Mouse (Mus musculus) macrophage (primary cell): ENCODE data around the gene Mroh7. TPM values are rescaled to one million over a fixed set of nuclear protein-coding genes. Genes with fewer than 3 reads are reported as not detected.

Source experiments
- H3K27ac ChIP-seq: fragments of 350-480 bp; formaldehyde crosslinking; 2 replicates; pipeline ENCODE4 v1.9.0; 2021
- H3K36me3 ChIP-seq: fragments of 350-480 bp; formaldehyde crosslinking; 2 replicates; pipeline ENCODE4 v1.9.0; 2021; ENCODE audit errors: inconsistent target
- H3K4me3 ChIP-seq: fragments of 350-480 bp; formaldehyde crosslinking; 2 replicates; pipeline ENCODE4 v1.9.0; 2021; ENCODE audit errors: inconsistent target
- H3K79me2 ChIP-seq: fragments of 350-480 bp; formaldehyde crosslinking; 2 replicates; pipeline ENCODE4 v1.9.0; 2021; ENCODE audit errors: inconsistent target
- WGBS: methylation state at CpG from one replicate; pipeline ENCODE4 v1.1.7; 2026; ENCODE audit warnings: inconsistent platforms; ENCODE audit not compliant: missing documents; 5-methylcytosine and 5-hydroxymethylcytosine counted together
- polyA plus RNA-seq: library from polyadenylated mRNA; stranded (reverse); fragments of 250-400 nt; gene quantifications from 3 replicates; pipeline ENCODE4 v1.2.4, GENCODE M21; 2018; ENCODE audit warnings: inconsistent platforms

The Mroh7 gene
- polyA plus RNA-seq, 1 experiment from 2014 or later, result not detected

GRCm38 (mm10) chr4:106720631-106721030 lies 10.1 kb downstream of the Mroh7 start:
- Histone ChIP-seq H3K79me2 (no peaks in the 10 kb centered on the region), H3K27ac (no peak overlapping the region), H3K4me3 (no peak overlapping the region), H3K36me3 (no peaks in the 10 kb centered on the region)
- 90% methylated on average over 4 of the region's 4 CpGs for WGBS

GRCm38 (mm10) chr4:106713622-106714021 lies 17.1 kb downstream of the Mroh7 start:
- H3K79me2 ChIP-seq, result no peaks in the 10 kb centered on the region
- whole genome bisulfite sequencing, result 86% methylated on average over 6 of the region's 6 CpGs
- no peak overlapping the region for H3K4me3 ChIP-seq
- no peaks in the 10 kb centered on the region for H3K36me3 ChIP-seq
- no peak overlapping the region for H3K27ac ChIP-seq

GRCm38 (mm10) chr4:106708408-106708807 lies 22.3 kb downstream of the Mroh7 start:
- no peak overlapping the region for H3K27ac ChIP-seq
- no peaks in the 10 kb centered on the region for H3K36me3 ChIP-seq
- WGBS, result 0% methylated on average over 7 of the region's 8 CpGs
- no peak overlapping the region for H3K4me3 ChIP-seq
- H3K79me2 ChIP-seq, result no peaks in the 10 kb centered on the region

- Histone ChIP-seq H3K27ac (no peak overlapping the region), H3K4me3 (no peak overlapping the region), H3K36me3 (no peaks in the 10 kb centered on the region), H3K79me2 (no peaks in the 10 kb centered on the region)
- 41% methylated on average over 5 of the region's 5 CpGs for WGBS
Observed at GRCm38 (mm10) chr4:106707957-106708356, 22.8 kb downstream of the Mroh7 start.

- H3K4me3 ChIP-seq, result no peak overlapping the region
- H3K27ac ChIP-seq, result no peak overlapping the region
- H3K36me3 ChIP-seq, result no peaks in the 10 kb centered on the region
- no peaks in the 10 kb centered on the region for H3K79me2 ChIP-seq
- WGBS, result 71% methylated on average over 8 of the region's 8 CpGs
Observed at GRCm38 (mm10) chr4:106705096-106705665, 25.5 kb downstream of the Mroh7 start.

GRCm38 (mm10) chr4:106704416-106704815 lies 26.3 kb downstream of the Mroh7 start:
- WGBS, result 89% methylated on average over 11 of the region's 11 CpGs
- Histone ChIP-seq H3K36me3 (no peaks in the 10 kb centered on the region), H3K27ac (no peak overlapping the region), H3K4me3 (no peak overlapping the region), H3K79me2 (no peaks in the 10 kb centered on the region)

- Histone ChIP-seq H3K27ac (no peak overlapping the region), H3K36me3 (no peaks in the 10 kb centered on the region), H3K79me2 (no peaks in the 10 kb centered on the region), H3K4me3 (no peak overlapping the region)
- WGBS, result 80% methylated on average over 10 of the region's 10 CpGs
Observed at GRCm38 (mm10) chr4:106703956-106704355, 26.8 kb downstream of the Mroh7 start.

- 73% methylated on average over 4 of the region's 4 CpGs for WGBS
- Histone ChIP-seq H3K27ac (no peak overlapping the region), H3K36me3 (no peaks in the 10 kb centered on the region)
Observed at GRCm38 (mm10) chr4:106700798-106701197, 29.9 kb downstream of the Mroh7 start.

GRCm38 (mm10) chr4:106699989-106700388 lies 30.7 kb downstream of the Mroh7 start:
- no peak overlapping the region for H3K27ac ChIP-seq

More at GRCm38 (mm10) chr4:106700798-106701197, 29.9 kb downstream of the Mroh7 start:
- H3K79me2 ChIP-seq, result no peaks in the 10 kb centered on the region
- no peak overlapping the region for H3K4me3 ChIP-seq

GRCm38 (mm10) chr4:106693841-106694430 lies 36.8 kb downstream of the Mroh7 start:
- no peak overlapping the region for H3K4me3 ChIP-seq
- 81% methylated on average over 15 of the region's 15 CpGs for WGBS
- H3K36me3 ChIP-seq, result no peaks in the 10 kb centered on the region
- H3K79me2 ChIP-seq, result no peaks in the 10 kb centered on the region
- no peak overlapping the region for H3K27ac ChIP-seq

More at GRCm38 (mm10) chr4:106699989-106700388, 30.7 kb downstream of the Mroh7 start:
- Histone ChIP-seq H3K4me3 (no peak overlapping the region), H3K79me2 (no peaks in the 10 kb centered on the region), H3K36me3 (no peaks in the 10 kb centered on the region)
- 22% methylated on average over 9 of the region's 9 CpGs for WGBS

GRCm38 (mm10) chr4:106688636-106689296 lies 42.0 kb downstream of the Mroh7 start:
- WGBS, result 57% methylated on average over 3 of the region's 3 CpGs
- no peak overlapping the region for H3K4me3 ChIP-seq
- H3K27ac ChIP-seq, result no peak overlapping the region

GRCm38 (mm10) chr4:106680955-106681354 lies 49.8 kb downstream of the Mroh7 start:
- WGBS, result 43% methylated on average over 2 of the region's 2 CpGs
- Histone ChIP-seq H3K27ac (no peak overlapping the region), H3K36me3 (peaks cover 9% of the 10 kb centered on the region), H3K4me3 (no peak overlapping the region), H3K79me2 (no peaks in the 10 kb centered on the region; the same call in 1 of the 2 replicates)

More at GRCm38 (mm10) chr4:106688636-106689296, 42.0 kb downstream of the Mroh7 start:
- Histone ChIP-seq H3K36me3 (no peaks in the 10 kb centered on the region), H3K79me2 (no peaks in the 10 kb centered on the region)

- no peaks in the 10 kb centered on the region; the same call in 1 of the 2 replicates for H3K79me2 ChIP-seq
- peaks cover 27% of the 10 kb centered on the region for H3K36me3 ChIP-seq
- WGBS, result 68% methylated on average over 3 of the region's 3 CpGs
- H3K4me3 ChIP-seq, result no peak overlapping the region
- H3K27ac ChIP-seq, result no peak overlapping the region
Observed at GRCm38 (mm10) chr4:106679152-106679551, 51.6 kb downstream of the Mroh7 start.

GRCm38 (mm10) chr4:106678442-106679118 lies 52.1 kb downstream of the Mroh7 start, which contains the start of gene Ttc4:
Gene Ttc4, minus strand, starts transcription at chr4:106678944.
- H3K79me2 ChIP-seq, result no peaks in the 10 kb centered on the region; the same call in 1 of the 2 replicates
- H3K27ac ChIP-seq, result peak within 1 kb of the TSS; percentile 33
- peak within 1 kb of the TSS; percentile 96 for H3K4me3 ChIP-seq
- WGBS, result under 1% methylated on average over 43 of the region's 43 CpGs
- peaks cover 30% of the 10 kb centered on the region for H3K36me3 ChIP-seq
